Mouse (Mus musculus): ENCODE measurements around the gene Sema5a. TPM values are rescaled to one million over a fixed set of nuclear protein-coding genes. Genes with fewer than 3 reads are reported as not detected.

Gene Sema5a
- polyA plus RNA-seq, 1 experiment from 2014 or later, result 21.0 TPM

DNA sequence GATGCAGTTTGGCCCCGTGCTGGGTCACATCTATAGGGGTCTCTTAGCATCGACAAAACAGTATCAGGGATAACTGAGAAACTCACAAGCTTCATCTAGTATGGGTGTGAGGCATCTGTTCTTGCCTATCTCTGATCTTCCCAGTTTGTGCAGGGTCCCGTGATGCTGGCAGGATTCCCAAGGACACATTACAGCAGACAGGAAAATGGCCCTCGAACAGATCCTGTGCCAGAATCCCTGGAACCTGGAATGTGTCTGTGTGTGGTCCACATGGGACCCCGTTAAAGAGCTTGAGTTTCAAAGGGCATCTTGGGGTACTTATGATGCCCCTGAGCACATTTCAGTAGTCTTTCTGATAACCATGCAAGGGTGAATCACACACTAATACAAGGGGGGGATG lies 249.6 kb downstream of the Sema5a start:
- no peaks in the 10 kb centered on the region for H3K27me3 ChIP-seq (ENCODE audit: insufficient read depth, low read length)
- 75% methylated on average over 5 of the region's 5 CpGs for WGBS
- H3K4me1 ChIP-seq (replicated peaks; ENCODE audit: insufficient read depth, low read length), result no peaks in the 10 kb centered on the region
- no peak overlapping the region for H3K9ac ChIP-seq (ENCODE audit: low read depth, low read length)
- no peak overlapping the region for H3K27ac ChIP-seq
- no peak for TF ChIP-seq CTCF (IDR thresholded peaks at IDR 0.05; ENCODE audit: low read depth)
- no peaks in the 10 kb centered on the region for H3K9me3 ChIP-seq (replicated peaks; ENCODE audit: low read length)
- ATAC-seq (replicated peaks; ENCODE audit: low FRiP score, low read depth), result no peak
- H3K36me3 ChIP-seq (ENCODE audit: insufficient read depth, low read length), result no peaks in the 10 kb centered on the region
- DNase-seq (ENCODE audit: low spot score), result no peak
- H3K4me2 ChIP-seq (ENCODE audit: low read length), result no peak overlapping the region
- H3K4me3 ChIP-seq (replicated peaks; ENCODE audit: low read depth, low read length), result no peak overlapping the region

DNA sequence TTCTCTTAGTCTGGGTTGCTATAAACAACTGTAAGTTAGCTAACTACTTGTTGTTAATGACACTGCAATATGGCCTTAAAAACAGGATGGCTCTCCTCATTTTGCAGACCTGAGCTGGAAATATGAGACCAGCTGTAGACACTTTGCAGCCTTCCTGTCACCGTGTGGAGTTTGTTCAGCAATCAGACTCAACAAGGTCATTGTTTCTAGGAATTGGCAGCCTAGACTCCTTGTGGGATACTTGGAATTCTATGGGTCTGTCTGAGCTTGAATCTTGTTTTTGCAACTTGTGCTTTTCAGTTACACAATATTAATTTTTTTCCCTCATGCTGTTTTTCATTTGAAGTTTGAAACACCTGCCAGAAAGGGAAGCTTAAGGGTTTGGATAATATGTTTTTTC lies 250.3 kb downstream of the Sema5a start:
- WGBS, result 11% methylated on average over 1 of the region's 1 CpGs
- DNase-seq (ENCODE audit: low spot score), result no peak
- ATAC-seq (replicated peaks; ENCODE audit: low FRiP score, low read depth), result no peak

DNA sequence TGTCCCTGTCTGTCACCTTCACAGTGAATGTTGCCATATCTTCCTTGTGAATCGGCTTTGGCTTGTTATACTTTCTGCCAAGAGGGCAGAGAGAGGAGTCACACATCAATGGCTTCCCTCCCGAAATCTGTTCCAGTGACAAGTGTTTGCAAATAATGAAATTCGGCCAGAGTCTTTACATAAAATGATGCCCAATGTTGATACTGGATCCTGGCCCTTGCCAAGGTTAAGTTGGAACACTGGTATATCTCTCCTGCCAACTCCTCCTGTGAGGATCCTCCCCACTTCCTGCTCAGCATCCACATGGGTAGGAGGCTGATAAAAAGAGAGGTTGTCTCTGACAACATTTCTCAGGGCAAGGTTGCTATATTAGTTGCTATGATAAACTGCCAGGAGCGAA lies 252.3 kb downstream of the Sema5a start:
- WGBS, result 72% methylated on average over 4 of the region's 4 CpGs

More for the DNA sequence above, 250.3 kb downstream of the Sema5a start:
- Histone ChIP-seq H3K4me3 (replicated peaks; ENCODE audit: low read depth, low read length) (no peak overlapping the region), H3K27me3 (ENCODE audit: insufficient read depth, low read length) (no peaks in the 10 kb centered on the region), H3K4me1 (replicated peaks; ENCODE audit: insufficient read depth, low read length) (no peaks in the 10 kb centered on the region), H3K4me2 (ENCODE audit: low read length) (no peak overlapping the region), H3K9me3 (replicated peaks; ENCODE audit: low read length) (no peaks in the 10 kb centered on the region), H3K36me3 (ENCODE audit: insufficient read depth, low read length) (no peaks in the 10 kb centered on the region), H3K27ac (no peak overlapping the region), H3K9ac (ENCODE audit: low read depth, low read length) (no peak overlapping the region)
- TF ChIP-seq CTCF (IDR thresholded peaks at IDR 0.05; ENCODE audit: low read depth), result no peak

DNA sequence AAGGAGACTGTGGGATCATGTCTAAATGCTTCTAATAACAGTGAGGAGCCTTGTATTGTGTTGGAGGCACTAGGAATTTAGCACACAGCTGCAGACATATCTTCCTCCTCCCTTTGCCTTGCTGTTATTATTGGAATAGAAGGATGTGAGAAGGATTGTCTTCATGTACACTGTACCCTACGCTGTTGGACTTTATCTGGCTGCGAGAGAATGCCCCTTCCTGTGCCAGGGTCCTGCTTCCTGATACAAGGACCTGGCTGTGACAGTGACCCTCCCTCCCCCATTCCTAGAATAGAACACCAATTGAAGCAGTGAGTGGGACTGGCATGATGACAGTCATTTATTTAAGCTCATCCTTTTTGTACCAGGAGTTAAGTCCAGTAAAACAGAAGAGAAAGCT lies 261.3 kb downstream of the Sema5a start:
- WGBS, result 70% methylated on average over 2 of the region's 2 CpGs
- Histone ChIP-seq H3K4me2 (ENCODE audit: low read length) (no peak overlapping the region), H3K9ac (ENCODE audit: low read depth, low read length) (no peak overlapping the region), H3K9me3 (replicated peaks; ENCODE audit: low read length) (no peaks in the 10 kb centered on the region), H3K27me3 (ENCODE audit: insufficient read depth, low read length) (no peaks in the 10 kb centered on the region), H3K4me3 (replicated peaks; ENCODE audit: low read depth, low read length) (no peak overlapping the region), H3K4me1 (replicated peaks; ENCODE audit: insufficient read depth, low read length) (no peaks in the 10 kb centered on the region), H3K27ac (no peak overlapping the region), H3K36me3 (ENCODE audit: insufficient read depth, low read length) (no peaks in the 10 kb centered on the region)
- TF ChIP-seq CTCF (IDR thresholded peaks at IDR 0.05; ENCODE audit: low read depth), result no peak
- ATAC-seq (replicated peaks; ENCODE audit: low FRiP score, low read depth) (no peak), DNase-seq (ENCODE audit: low spot score) (no peak)

More for the DNA sequence above, 252.3 kb downstream of the Sema5a start:
- no peak overlapping the region for H3K27ac ChIP-seq
- no peak for TF ChIP-seq CTCF (IDR thresholded peaks at IDR 0.05; ENCODE audit: low read depth)
- DNase-seq (ENCODE audit: low spot score) (no peak), ATAC-seq (replicated peaks; ENCODE audit: low FRiP score, low read depth) (no peak)
- H3K27me3 ChIP-seq (ENCODE audit: insufficient read depth, low read length), result no peaks in the 10 kb centered on the region
- H3K4me2 ChIP-seq (ENCODE audit: low read length), result no peak overlapping the region
- H3K9me3 ChIP-seq (replicated peaks; ENCODE audit: low read length), result no peaks in the 10 kb centered on the region
- H3K9ac ChIP-seq (ENCODE audit: low read depth, low read length), result no peak overlapping the region
- no peak overlapping the region for H3K4me3 ChIP-seq (replicated peaks; ENCODE audit: low read depth, low read length)
- no peaks in the 10 kb centered on the region for H3K36me3 ChIP-seq (ENCODE audit: insufficient read depth, low read length)
- H3K4me1 ChIP-seq (replicated peaks; ENCODE audit: insufficient read depth, low read length), result no peaks in the 10 kb centered on the region

DNA sequence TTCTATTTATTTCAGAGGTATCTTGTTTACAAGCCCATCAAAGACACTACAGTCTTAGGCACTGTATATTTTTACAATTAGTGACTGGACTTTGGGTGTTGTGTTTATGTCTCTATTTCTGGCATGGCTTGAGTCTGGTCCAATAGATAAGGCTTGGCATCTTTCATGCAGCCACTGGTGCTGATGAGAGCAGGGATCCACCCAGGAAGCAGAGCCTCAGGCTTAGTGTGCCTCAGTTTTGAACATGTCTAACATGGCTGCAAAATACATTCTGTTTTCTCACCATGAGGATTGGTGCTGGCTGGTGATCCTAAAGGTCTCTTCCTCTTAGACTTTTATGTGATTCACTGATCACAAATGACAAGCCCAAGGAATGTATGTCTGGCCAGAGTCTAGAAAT lies 263.7 kb downstream of the Sema5a start:
- Histone ChIP-seq H3K4me3 (replicated peaks; ENCODE audit: low read depth, low read length) (no peak overlapping the region), H3K4me2 (ENCODE audit: low read length) (no peak overlapping the region), H3K9me3 (replicated peaks; ENCODE audit: low read length) (no peaks in the 10 kb centered on the region), H3K27ac (no peak overlapping the region), H3K4me1 (replicated peaks; ENCODE audit: insufficient read depth, low read length) (no peaks in the 10 kb centered on the region), H3K9ac (ENCODE audit: low read depth, low read length) (no peak overlapping the region), H3K36me3 (ENCODE audit: insufficient read depth, low read length) (no peaks in the 10 kb centered on the region), H3K27me3 (ENCODE audit: insufficient read depth, low read length) (no peaks in the 10 kb centered on the region)
- DNase-seq (ENCODE audit: low spot score), result no peak
- TF ChIP-seq CTCF (IDR thresholded peaks at IDR 0.05; ENCODE audit: low read depth), result no peak
- no peak for ATAC-seq (replicated peaks; ENCODE audit: low FRiP score, low read depth)

DNA sequence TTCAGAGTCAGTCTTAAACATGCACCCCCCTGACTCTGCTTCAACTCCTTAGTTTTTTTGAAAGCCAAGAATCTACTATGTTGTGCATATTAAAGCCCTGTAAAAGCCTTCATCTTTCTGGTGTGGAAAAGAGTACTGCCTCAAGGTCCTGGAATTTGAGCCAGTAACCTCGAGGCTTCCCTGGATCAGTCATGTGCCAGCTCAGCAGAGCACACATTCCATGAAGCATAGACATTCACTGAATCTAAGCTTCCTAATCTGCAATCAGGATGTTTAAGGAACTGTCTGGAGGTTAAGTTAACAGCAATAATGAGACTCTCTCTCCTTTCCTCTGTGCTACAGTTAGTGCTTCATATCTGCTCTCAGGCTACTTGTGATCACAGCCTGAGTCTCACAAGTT lies 270.3 kb downstream of the Sema5a start:
- WGBS, result 31% methylated on average over 1 of the region's 1 CpGs
- Histone ChIP-seq H3K4me3 (replicated peaks; ENCODE audit: low read depth, low read length) (no peak overlapping the region), H3K27ac (no peak overlapping the region), H3K36me3 (ENCODE audit: insufficient read depth, low read length) (no peaks in the 10 kb centered on the region), H3K9ac (ENCODE audit: low read depth, low read length) (no peak overlapping the region), H3K4me2 (ENCODE audit: low read length) (no peak overlapping the region), H3K9me3 (replicated peaks; ENCODE audit: low read length) (no peaks in the 10 kb centered on the region), H3K27me3 (ENCODE audit: insufficient read depth, low read length) (no peaks in the 10 kb centered on the region), H3K4me1 (replicated peaks; ENCODE audit: insufficient read depth, low read length) (no peaks in the 10 kb centered on the region)
- TF ChIP-seq CTCF (IDR thresholded peaks at IDR 0.05; ENCODE audit: low read depth), result no peak
- ATAC-seq (replicated peaks; ENCODE audit: low FRiP score, low read depth) (no peak), DNase-seq (ENCODE audit: low spot score) (no peak)

DNA sequence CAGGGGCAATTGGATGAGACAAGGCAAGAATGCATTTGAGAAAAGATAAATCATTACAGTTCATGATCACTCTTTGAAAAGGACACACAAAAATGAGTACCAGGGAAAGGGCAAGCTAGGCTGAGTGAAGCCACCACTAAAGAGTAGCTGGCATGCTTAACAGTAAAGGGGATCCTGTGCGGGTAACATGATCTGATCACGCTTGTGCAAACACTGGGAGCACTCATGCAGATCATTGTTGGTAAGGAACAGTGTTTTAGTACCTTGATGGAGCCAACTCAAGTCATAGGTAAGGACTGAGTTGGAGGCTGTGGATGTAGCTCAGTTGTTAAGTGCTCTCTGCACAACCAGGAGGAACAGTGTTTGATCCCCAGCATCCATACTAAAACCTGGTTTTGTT lies 273.3 kb downstream of the Sema5a start:
- Histone ChIP-seq H3K4me2 (ENCODE audit: low read length) (no peak overlapping the region), H3K4me1 (replicated peaks; ENCODE audit: insufficient read depth, low read length) (no peaks in the 10 kb centered on the region), H3K27ac (no peak overlapping the region), H3K4me3 (replicated peaks; ENCODE audit: low read depth, low read length) (no peak overlapping the region), H3K27me3 (ENCODE audit: insufficient read depth, low read length) (no peaks in the 10 kb centered on the region), H3K36me3 (ENCODE audit: insufficient read depth, low read length) (no peaks in the 10 kb centered on the region), H3K9me3 (replicated peaks; ENCODE audit: low read length) (no peaks in the 10 kb centered on the region), H3K9ac (ENCODE audit: low read depth, low read length) (no peak overlapping the region)
- WGBS, result 44% methylated on average over 2 of the region's 2 CpGs
- ATAC-seq (replicated peaks; ENCODE audit: low FRiP score, low read depth), result no peak; the same call in 1 of the 2 replicates
- no peak for TF ChIP-seq CTCF (IDR thresholded peaks at IDR 0.05; ENCODE audit: low read depth)
- DNase-seq (ENCODE audit: low spot score), result peak; percentile 18
